Mouse (Mus musculus) MEL (cell line): Measurements from ENCODE around the gene Gpr179. TPM values are rescaled to one million over a fixed set of nuclear protein-coding genes. Genes with fewer than 3 reads are reported as not detected.
A peak's percentile ranks its signal among the peaks of the same experiment; 100 is the strongest.

Experiments
- DNase-seq: peaks from one replicate; pipeline ENCODE4 v3.0.0; 2011; ENCODE audit warnings: low read depth, low spot score
- H3K27ac ChIP-seq: 2 replicates; pipeline ENCODE4 v1.5.1; 2012; ENCODE audit warnings: low read depth, mild to moderate bottlenecking, control low read depth, low read length, moderate library complexity; ENCODE audit not compliant: control insufficient read depth
- H3K27me3 ChIP-seq, 2 experiments: fragments of 150-350 bp in 1 of 2; sonication (generic) in 1 of 2; 2 replicates each; pipeline ENCODE4 v1.6.1; 2012; ENCODE audit warnings: low read length in 2 of 2, mild to moderate bottlenecking in 2 of 2, improper control_type of control experiment in 1 of 2, moderate library complexity in 1 of 2; ENCODE audit not compliant: insufficient read depth in 2 of 2, control insufficient read depth in 1 of 2
- H3K36me3 ChIP-seq, 2 experiments: 2 replicates each; pipeline ENCODE4 v1.6.1; 2012 to 2014; ENCODE audit warnings: low read length in 2 of 2, improper control_type of control experiment in 1 of 2, inconsistent platforms in 1 of 2, mild to moderate bottlenecking in 1 of 2; ENCODE audit not compliant: insufficient read depth in 2 of 2, control insufficient read depth in 1 of 2
- H3K4me1 ChIP-seq, 2 experiments: fragments of 150-350 bp in 1 of 2; sonication (generic) in 1 of 2; 2 replicates each; pipeline ENCODE4 v1.6.1; 2012; ENCODE audit warnings: low read length in 2 of 2, improper control_type of control experiment in 1 of 2, mild to moderate bottlenecking in 1 of 2; ENCODE audit not compliant: insufficient read depth in 2 of 2, control insufficient read depth in 1 of 2
- H3K4me3 ChIP-seq, 2 experiments: fragments of 150-350 bp in 1 of 2; sonication (generic) in 1 of 2; 2 replicates each; pipeline ENCODE4 v1.5.1; 2012; ENCODE audit warnings: low read depth in 2 of 2, low read length in 2 of 2, mild to moderate bottlenecking in 2 of 2, moderate library complexity in 2 of 2, control low read depth in 1 of 2, improper control_type of control experiment in 1 of 2; ENCODE audit not compliant: control insufficient read depth in 1 of 2, insufficient read depth in 1 of 2
- H3K79me2 ChIP-seq: 2 replicates; pipeline ENCODE4 v1.6.1; 2012; ENCODE audit warnings: mild to moderate bottlenecking, low read length, moderate library complexity; ENCODE audit not compliant: control insufficient read depth, poor library complexity, insufficient read depth
- H3K9ac ChIP-seq: 2 replicates; pipeline ENCODE4 v1.6.1; 2012; ENCODE audit warnings: low read depth, mild to moderate bottlenecking, control low read depth, low read length, moderate library complexity; ENCODE audit not compliant: control insufficient read depth, poor library complexity, severe bottlenecking
- H3K9me3 ChIP-seq: fragments of 150-350 bp; sonication (generic); replicated peaks from 2 replicates; pipeline ENCODE4 v1.6.1; 2012; ENCODE audit warnings: mild to moderate bottlenecking, low read length, improper control_type of control experiment, moderate library complexity; ENCODE audit not compliant: insufficient read depth
- BHLHE40 ChIP-seq: IDR thresholded peaks from 2 replicates; pipeline ENCODE4 v1.6.1; 2012; ENCODE audit warnings: low read depth, mild to moderate bottlenecking, inconsistent platforms, low read length, improper control_type of control experiment, borderline replicate concordance
- CHD1 ChIP-seq: IDR thresholded peaks from 2 replicates; pipeline ENCODE4 v1.6.1; 2012; ENCODE audit warnings: low read depth, mild to moderate bottlenecking, inconsistent platforms, low read length, improper control_type of control experiment
- CTCF ChIP-seq, 3 experiments: IDR thresholded peaks in 2 of 3; conservative IDR thresholded peaks in 1 of 3; 2 replicates each; pipeline ENCODE4 v1.5.1; 2011 to 2012; ENCODE audit warnings: low read length in 3 of 3, low read depth in 2 of 3, mild to moderate bottlenecking in 2 of 3, improper control_type of control experiment in 1 of 3, inconsistent platforms in 1 of 3, mixed read lengths in 1 of 3, moderate library complexity in 1 of 3; ENCODE audit not compliant: control insufficient read depth in 1 of 3, insufficient read depth in 1 of 3, poor library complexity in 1 of 3, severe bottlenecking in 1 of 3
- E2F4 ChIP-seq: IDR thresholded peaks from 2 replicates; pipeline ENCODE4 v1.6.1; 2011; ENCODE audit warnings: low read depth, low read length, improper control_type of control experiment, borderline replicate concordance
- ELF1 ChIP-seq: IDR thresholded peaks from 2 replicates; pipeline ENCODE4 v1.6.1; 2014; ENCODE audit warnings: low read depth, mild to moderate bottlenecking, inconsistent platforms, low read length, improper control_type of control experiment, moderate library complexity
- EP300 ChIP-seq, 2 experiments: IDR thresholded peaks; 2 replicates each; pipeline ENCODE4 v1.6.1; 2011; ENCODE audit warnings: improper control_type of control experiment in 2 of 2, low read length in 2 of 2, low read depth in 1 of 2, mild to moderate bottlenecking in 1 of 2
- ETS1 ChIP-seq: IDR thresholded peaks from 2 replicates; pipeline ENCODE4 v1.6.1; 2012; ENCODE audit warnings: low read depth, mild to moderate bottlenecking, inconsistent platforms, low read length, improper control_type of control experiment, moderate library complexity
- GABPA ChIP-seq: IDR thresholded peaks from 2 replicates; pipeline ENCODE4 v1.6.1; 2012; ENCODE audit warnings: low read depth, mild to moderate bottlenecking, inconsistent platforms, low read length, improper control_type of control experiment, moderate library complexity
- KAT2A ChIP-seq: conservative IDR thresholded peaks from 2 replicates; pipeline ENCODE4 v1.6.1; 2012; ENCODE audit warnings: low read depth, low read length, improper control_type of control experiment, inconsistent platforms
- MAFK ChIP-seq: IDR thresholded peaks from 2 replicates; pipeline ENCODE4 v1.6.1; 2011; ENCODE audit warnings: low read depth, mild to moderate bottlenecking, low read length, improper control_type of control experiment, borderline replicate concordance
- MAX ChIP-seq: IDR thresholded peaks from 2 replicates; pipeline ENCODE4 v1.6.1; 2011; ENCODE audit warnings: low read length, improper control_type of control experiment
- MAZ ChIP-seq: IDR thresholded peaks from 2 replicates; pipeline ENCODE4 v1.6.1; 2012; ENCODE audit warnings: low read depth, mild to moderate bottlenecking, inconsistent platforms, low read length, improper control_type of control experiment
- MEF2A ChIP-seq: IDR thresholded peaks from 2 replicates; pipeline ENCODE4 v1.6.1; 2014; ENCODE audit warnings: low read depth, mild to moderate bottlenecking, inconsistent platforms, low read length, improper control_type of control experiment; ENCODE audit not compliant: poor library complexity, insufficient replicate concordance, severe bottlenecking; ENCODE audit errors: extremely low read depth
- MXI1 ChIP-seq: IDR thresholded peaks from 2 replicates; pipeline ENCODE4 v1.6.1; 2011; ENCODE audit warnings: mild to moderate bottlenecking, low read depth, low read length, improper control_type of control experiment
- NRF1 ChIP-seq: IDR thresholded peaks from 2 replicates; pipeline ENCODE4 v1.6.1; 2014; ENCODE audit warnings: low read depth, mild to moderate bottlenecking, inconsistent platforms, low read length, improper control_type of control experiment, moderate library complexity; ENCODE audit not compliant: poor library complexity, insufficient read depth, severe bottlenecking
- POLR2A ChIP-seq, 2 experiments: IDR thresholded peaks; 2 replicates each; pipeline ENCODE4 v1.6.1; 2011 to 2012; ENCODE audit warnings: low read length in 2 of 2, mild to moderate bottlenecking in 2 of 2, control low read depth in 1 of 2, improper control_type of control experiment in 1 of 2, low read depth in 1 of 2, moderate library complexity in 1 of 2; ENCODE audit not compliant: control insufficient read depth in 1 of 2, insufficient read depth in 1 of 2, poor library complexity in 1 of 2
- POLR2AphosphoS2 ChIP-seq: IDR thresholded peaks from 2 replicates; pipeline ENCODE4 v1.6.1; 2011; ENCODE audit warnings: low read length, improper control_type of control experiment
- RAD21 ChIP-seq: IDR thresholded peaks from 2 replicates; pipeline ENCODE4 v1.6.1; 2011; ENCODE audit warnings: mild to moderate bottlenecking, low read depth, low read length, improper control_type of control experiment
- RCOR1 ChIP-seq: IDR thresholded peaks from 2 replicates; pipeline ENCODE4 v1.6.1; 2012; ENCODE audit warnings: low read depth, mild to moderate bottlenecking, inconsistent platforms, low read length, improper control_type of control experiment
- SIN3A ChIP-seq: IDR thresholded peaks from 2 replicates; pipeline ENCODE4 v1.6.1; 2012; ENCODE audit warnings: low read length, improper control_type of control experiment, inconsistent platforms
- SMC3 ChIP-seq: IDR thresholded peaks from 2 replicates; pipeline ENCODE4 v1.6.1; 2011; ENCODE audit warnings: low read depth, low read length, improper control_type of control experiment
- TAL1 ChIP-seq: IDR thresholded peaks from 2 replicates; pipeline ENCODE4 v1.6.1; 2012; ENCODE audit warnings: mild to moderate bottlenecking, inconsistent platforms, low read length, moderate library complexity, mixed read lengths
- TBP ChIP-seq: IDR thresholded peaks from 2 replicates; pipeline ENCODE4 v1.8.0; 2011; ENCODE audit warnings: low read depth, low read length, improper control_type of control experiment
- UBTF ChIP-seq: IDR thresholded peaks from 2 replicates; pipeline ENCODE4 v1.6.1; 2012; ENCODE audit warnings: low read depth, mild to moderate bottlenecking, inconsistent platforms, low read length, improper control_type of control experiment, moderate library complexity, borderline replicate concordance; ENCODE audit not compliant: insufficient read depth
- USF1 ChIP-seq: IDR thresholded peaks from 2 replicates; pipeline ENCODE4 v1.6.1; 2014; ENCODE audit warnings: low read depth, mild to moderate bottlenecking, inconsistent platforms, low read length, improper control_type of control experiment, moderate library complexity
- USF2 ChIP-seq, 2 experiments: IDR thresholded peaks; 2 replicates each; pipeline ENCODE4 v1.6.1; 2011 to 2012; ENCODE audit warnings: improper control_type of control experiment in 2 of 2, low read length in 2 of 2, borderline replicate concordance in 1 of 2, inconsistent platforms in 1 of 2, low read depth in 1 of 2, mild to moderate bottlenecking in 1 of 2; ENCODE audit not compliant: insufficient read depth in 1 of 2
- ZC3H11A ChIP-seq: IDR thresholded peaks from 2 replicates; pipeline ENCODE4 v1.6.1; 2012; ENCODE audit warnings: low read depth, mild to moderate bottlenecking, inconsistent platforms, low read length, improper control_type of control experiment
- ZKSCAN1 ChIP-seq: IDR thresholded peaks from 2 replicates; pipeline ENCODE4 v1.6.1; 2012; ENCODE audit warnings: low read depth, mild to moderate bottlenecking, inconsistent platforms, low read length, improper control_type of control experiment, moderate library complexity
- ZMIZ1 ChIP-seq: IDR thresholded peaks from 2 replicates; pipeline ENCODE4 v1.6.1; 2012; ENCODE audit warnings: low read depth, mild to moderate bottlenecking, inconsistent platforms, low read length, improper control_type of control experiment, moderate library complexity
- polyA plus RNA-seq, 2 experiments: library from polyadenylated mRNA; stranded (reverse) in 1 of 2; unstranded in 1 of 2; fragments of >175 nt in 1 of 2; fragments of >200 nt in 1 of 2; gene quantifications; 2 replicates each; pipeline versions ENCODE4 v1.2.1 to v1.2.4; 2012; ENCODE audit warnings: low replicate concordance in 2 of 2, low read depth in 1 of 2; ENCODE audit not compliant: insufficient read length in 2 of 2, insufficient read depth in 1 of 2, missing spikeins in 1 of 2
- total RNA-seq: library from RNA; depleted of rRNA; stranded (reverse); fragments of 300-350 nt; gene quantifications from 2 replicates; pipeline ENCODE4 v1.2.3, GENCODE M21; 2012

The Gpr179 gene
- total and polyA plus RNA-seq, 3 experiments = 0.01 to 0.04 TPM; not detected in 1

DNA sequence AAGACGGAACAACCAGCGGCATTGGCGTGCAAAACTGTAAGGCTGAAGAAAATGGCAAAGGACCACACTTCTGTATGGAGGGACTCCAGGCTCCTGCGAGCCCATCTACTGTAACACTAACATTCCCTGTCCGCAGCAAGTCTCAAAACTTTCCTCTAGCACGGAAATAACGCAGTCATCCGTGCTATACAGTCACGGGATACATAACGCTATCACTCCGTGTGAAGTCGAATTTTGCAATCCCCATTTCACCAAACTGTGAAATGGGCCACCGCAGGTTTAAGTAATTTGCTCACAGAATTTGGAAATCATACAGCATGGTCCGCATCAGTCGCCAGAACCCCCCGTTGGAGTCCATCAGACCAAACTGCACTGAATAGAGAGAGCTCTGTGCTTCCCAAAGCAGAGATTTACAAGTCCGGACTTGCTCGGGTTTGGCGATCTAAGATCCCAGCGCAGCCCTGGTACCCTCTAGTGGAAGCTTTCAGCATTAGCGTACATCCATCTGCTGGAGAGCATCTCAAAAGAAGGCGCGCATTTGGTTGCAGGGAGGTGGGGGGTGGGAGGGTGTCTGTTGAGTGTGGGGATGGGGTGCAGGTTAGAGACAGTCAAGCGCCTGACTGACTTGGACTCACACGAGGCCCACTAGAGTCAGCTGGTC is 41.8 kb downstream of the Gpr179 start:
- H3K27ac ChIP-seq = peak overlapping the region; percentile 68

DNA sequence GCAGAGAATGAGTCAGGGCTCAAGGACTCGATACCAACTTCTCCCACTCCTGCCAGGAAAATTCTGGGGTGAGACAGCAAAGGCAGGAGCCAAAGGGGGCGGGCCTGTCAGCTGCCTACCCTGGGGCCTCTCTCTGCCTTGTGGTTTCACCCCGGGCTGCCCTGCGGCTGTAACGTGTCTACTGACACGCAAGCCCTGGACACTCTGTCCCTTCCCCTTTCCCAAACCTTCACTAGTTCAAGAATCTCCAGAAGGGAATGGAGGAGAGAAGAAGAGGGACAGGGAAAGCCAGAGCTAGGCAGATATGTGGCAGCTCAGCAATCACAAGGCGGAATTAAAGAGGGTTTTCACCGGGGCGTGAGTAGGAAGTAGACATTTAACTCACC is 42.4 kb downstream of the Gpr179 start:
- Histone ChIP-seq H3K79me2 (no peaks in the 10 kb centered on the region; the same call in 1 of the 2 replicates), H3K27ac (peak overlapping the region; percentile 68)
- TF ChIP-seq ETS1 (peak; percentile 24; the same call in 1 of the 2 replicates), UBTF (no peak), MXI1 (peak; percentile 67; the same call in 1 of the 2 replicates), MAX (no peak), ZMIZ1 (0 out of 2 replicates have a peak, but pooled peaks have one; percentile 4), CTCF (IDR thresholded peaks at IDR 0.05 in 2 of 3, conservative IDR thresholded peaks at IDR 0.05 in 1 of 3; ENCODE audit: control insufficient read depth in 1 of 3, insufficient read depth in 1 of 3, low read depth in 2 of 3, low read length in 3 of 3, poor library complexity in 1 of 3, severe bottlenecking in 1 of 3) (no peak), MAZ (no peak), RAD21 (no peak), CHD1 (no peak), POLR2A (IDR thresholded peaks at IDR 0.05; ENCODE audit: control insufficient read depth in 1 of 2, insufficient read depth in 1 of 2, low read depth in 1 of 2, low read length in 2 of 2, poor library complexity in 1 of 2) (peak; percentile 2 to 52; a peak in 2 of 4 replicates), KAT2A (no peak), TAL1 (no peak), MAFK (no peak), TBP (no peak), RCOR1 (no peak; the same call in 1 of the 2 replicates), ZC3H11A (no peak), GABPA (no peak), MEF2A (no peak), NRF1 (no peak), POLR2AphosphoS2 (no peak), SIN3A (0 out of 2 replicates have a peak, but pooled peaks have one; percentile 47), EP300 (IDR thresholded peaks at IDR 0.05; ENCODE audit: low read depth in 1 of 2, low read length in 2 of 2) (peak in 1 of 2 experiments; percentile 16; a peak in 2 of 4 replicates), USF2 (IDR thresholded peaks at IDR 0.05; ENCODE audit: borderline replicate concordance in 1 of 2, insufficient read depth in 1 of 2, low read depth in 1 of 2, low read length in 2 of 2) (no peak)

More for the DNA sequence above, 41.8 kb downstream of the Gpr179 start:
- Histone ChIP-seq H3K9me3 (no peaks in the 10 kb centered on the region), H3K9ac (peak overlapping the region; percentile 64), H3K4me3 (peak overlapping the region; percentile 48 to 67), H3K36me3 (peaks cover 0 to 14% of the 10 kb centered on the region in 2 experiments; a peak in 2 of 4 replicates), H3K27me3 (no peaks in the 10 kb centered on the region), H3K4me1 (peaks cover 3 to 16% of the 10 kb centered on the region in 2 experiments; a peak in 3 of 4 replicates), H3K79me2 (no peaks in the 10 kb centered on the region; the same call in 1 of the 2 replicates)
- TF ChIP-seq SMC3 (peak; percentile 61), ZC3H11A (peak; percentile 69), RCOR1 (peak; percentile 74), TBP (0 out of 2 replicates have a peak, but pooled peaks have one; percentile 16), ZKSCAN1 (no peak), CTCF (IDR thresholded peaks at IDR 0.05 in 2 of 3, conservative IDR thresholded peaks at IDR 0.05 in 1 of 3; ENCODE audit: control insufficient read depth in 1 of 3, insufficient read depth in 1 of 3, low read depth in 2 of 3, low read length in 3 of 3, poor library complexity in 1 of 3, severe bottlenecking in 1 of 3) (peak; percentile 51 to 89 (median 76)), E2F4 (no peak), RAD21 (peak; percentile 77), BHLHE40 (peak; percentile 3; the same call in 1 of the 2 replicates), ZMIZ1 (0 out of 2 replicates have a peak, but pooled peaks have one; percentile 13), USF1 (no peak), MAFK (no peak), MAX (no peak), ELF1 (0 out of 2 replicates have a peak, but pooled peaks have one; percentile 0)
- peak; percentile 90 for DNase-seq

More for the DNA sequence above, 42.4 kb downstream of the Gpr179 start:
- H3K36me3 ChIP-seq = peaks cover 0 to 9% of the 10 kb centered on the region in 2 experiments; a peak in 2 of 4 replicates
- peaks cover 3 to 12% of the 10 kb centered on the region in 2 experiments; a peak in 3 of 4 replicates for H3K4me1 ChIP-seq
- no peaks in the 10 kb centered on the region for H3K27me3 ChIP-seq
- no peaks in the 10 kb centered on the region for H3K9me3 ChIP-seq
- DNase-seq = no peak
- H3K4me3 ChIP-seq = peak overlapping the region; percentile 48 to 67
- H3K9ac ChIP-seq = peak overlapping the region; percentile 64
